Mouse (Mus musculus) gastrocnemius, postnatal 10 days (tissue): ENCODE measurements at regions not wholly inside any gene's neighbourhood (a gene's known extent, or its start where the extent isn't known, plus 50 kb on each side); places are given as distances from the start of the nearest gene placed in this dataset.

Experiments used
- DNase-seq: peaks from one replicate; pipeline ENCODE4 v3.0.0; 2021; ENCODE audit warnings: mixed read lengths

- DNase-seq, result no peak
These were observed 106.6 kb downstream of the Pdcd6ip start for GRCm38 (mm10) chr9:113601451-113601850.

- no peak for DNase-seq
These were observed 120.8 kb downstream of the Pdcd6ip start for GRCm38 (mm10) chr9:113587260-113587659.

DNA sequence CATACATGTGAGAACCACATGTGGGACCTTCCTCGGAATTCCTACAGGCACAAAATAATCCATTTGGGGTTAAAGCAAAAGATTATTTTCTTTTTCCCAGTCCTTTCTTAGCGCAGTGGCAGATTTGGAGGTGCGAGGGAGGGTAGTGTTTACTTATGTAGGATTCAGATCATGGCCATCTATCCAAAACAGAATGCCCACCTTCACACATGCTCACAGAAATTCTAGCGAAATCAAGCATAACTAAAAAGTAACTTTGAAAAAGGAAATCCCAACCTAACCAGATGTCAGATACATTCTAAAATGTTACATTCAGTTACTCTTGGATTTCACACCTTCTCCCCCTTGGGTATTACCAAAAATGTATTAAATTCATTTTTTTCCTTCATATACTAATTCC lies 121.6 kb downstream of the Pdcd6ip start:
- DNase-seq, result no peak

GRCm38 (mm10) chr9:113578221-113578620 lies 129.8 kb downstream of the Pdcd6ip start:
- no peak for DNase-seq

DNA sequence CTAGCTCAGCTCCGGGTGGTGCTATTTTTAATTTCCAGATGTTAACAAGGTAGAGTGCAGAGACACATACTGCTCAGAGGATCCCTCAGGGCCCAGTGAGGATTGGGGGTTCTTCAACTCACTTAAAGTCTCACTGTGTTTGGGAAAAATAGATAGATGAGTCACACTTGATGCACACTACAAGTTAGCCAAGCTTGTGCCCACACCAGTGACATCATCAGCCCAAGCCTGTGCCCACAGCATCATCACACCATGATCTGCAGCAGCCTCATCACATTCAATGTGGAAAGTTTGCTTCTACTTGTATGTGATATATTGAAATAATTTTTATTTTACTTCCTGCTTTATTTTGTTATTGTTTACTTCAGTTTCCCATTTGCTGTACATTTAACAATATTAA lies 139.2 kb downstream of the Pdcd6ip start:
- DNase-seq, result no peak

DNA sequence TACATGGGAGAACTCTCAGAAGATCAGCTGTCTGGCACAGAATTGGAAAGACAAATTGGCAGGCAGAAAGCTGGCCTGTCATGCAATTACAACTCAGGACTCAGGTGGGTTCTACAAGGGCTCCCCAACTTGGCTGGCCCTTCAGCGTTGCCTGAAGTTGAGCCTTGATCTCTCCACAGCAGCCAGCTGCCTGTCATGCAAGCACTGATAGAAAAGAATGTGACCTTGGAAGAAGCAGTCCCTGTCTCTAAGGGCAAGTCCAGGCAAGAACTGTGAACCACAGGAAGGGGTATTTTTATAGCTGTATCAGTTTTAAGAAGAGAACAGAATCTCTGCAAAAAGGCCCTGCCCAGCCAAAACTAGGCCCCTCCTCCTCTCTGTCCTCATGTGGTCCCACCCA lies 140.4 kb downstream of the Pdcd6ip start:
- no peak for DNase-seq

- DNase-seq, result no peak
These were observed 141.4 kb downstream of the Pdcd6ip start for GRCm38 (mm10) chr9:113566620-113567019.

DNA sequence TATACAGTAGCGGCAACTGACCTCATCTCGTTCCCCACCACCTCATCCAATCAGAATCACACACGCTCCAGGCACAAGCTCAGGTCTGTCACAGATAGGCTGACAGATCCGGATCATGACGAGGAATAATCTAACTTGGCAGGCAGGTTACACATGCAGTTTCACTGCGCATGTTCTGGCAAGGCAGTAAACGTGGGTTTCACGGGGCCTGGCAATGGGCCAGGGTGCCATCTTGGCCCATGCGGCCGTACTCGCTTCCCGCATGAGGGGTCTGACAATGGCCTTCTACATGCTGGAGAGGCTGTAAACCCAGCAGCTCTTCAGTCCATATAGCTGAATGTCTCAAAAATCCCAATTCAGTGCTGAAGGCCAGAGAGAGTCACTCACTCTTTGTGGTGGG lies 154.1 kb downstream of the Pdcd6ip start:
- DNase-seq, result no peak

DNA sequence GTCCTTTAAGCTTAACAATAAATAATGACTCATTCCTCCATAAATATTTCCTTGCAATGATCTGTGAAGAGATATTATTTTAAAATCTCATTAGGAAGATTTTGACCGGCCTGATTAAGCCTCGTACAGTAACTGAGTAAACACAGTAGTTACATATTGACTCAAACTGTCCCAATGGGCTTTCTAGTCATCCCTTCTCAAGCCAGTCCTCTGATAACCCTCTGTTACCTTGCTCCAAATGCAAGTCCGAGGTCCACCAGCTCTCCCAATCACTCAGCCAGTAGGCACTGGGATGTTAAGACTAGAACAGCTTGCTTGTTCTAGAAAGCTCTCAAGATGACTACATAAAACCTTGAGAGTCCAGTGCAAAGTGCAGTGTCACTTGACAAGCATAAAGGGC lies 160.6 kb downstream of the Pdcd6ip start:
- no peak for DNase-seq

DNA sequence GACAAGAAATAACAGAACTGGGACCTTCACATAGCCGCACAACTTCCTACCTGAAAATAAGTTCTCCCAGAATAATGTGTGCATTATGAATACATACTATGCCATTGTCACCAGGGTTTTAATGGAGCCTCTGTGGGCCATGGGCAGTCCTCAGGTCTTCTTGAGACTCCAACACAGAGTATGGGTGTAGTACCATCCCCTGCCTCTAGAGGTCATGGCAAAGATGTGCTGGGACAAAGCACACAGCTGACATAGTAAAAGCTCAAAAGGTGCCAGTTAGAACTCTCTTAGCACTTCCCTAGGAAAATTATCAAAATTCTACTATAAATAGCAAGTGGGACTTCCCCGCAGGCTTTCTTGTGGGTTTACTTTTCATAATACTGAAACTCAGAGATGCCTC lies 179.5 kb downstream of the Pdcd6ip start:
- DNase-seq, result peak; percentile 43

GRCm38 (mm10) chr9:113524307-113524706 lies 183.8 kb downstream of the Pdcd6ip start:
- DNase-seq, result no peak

DNA sequence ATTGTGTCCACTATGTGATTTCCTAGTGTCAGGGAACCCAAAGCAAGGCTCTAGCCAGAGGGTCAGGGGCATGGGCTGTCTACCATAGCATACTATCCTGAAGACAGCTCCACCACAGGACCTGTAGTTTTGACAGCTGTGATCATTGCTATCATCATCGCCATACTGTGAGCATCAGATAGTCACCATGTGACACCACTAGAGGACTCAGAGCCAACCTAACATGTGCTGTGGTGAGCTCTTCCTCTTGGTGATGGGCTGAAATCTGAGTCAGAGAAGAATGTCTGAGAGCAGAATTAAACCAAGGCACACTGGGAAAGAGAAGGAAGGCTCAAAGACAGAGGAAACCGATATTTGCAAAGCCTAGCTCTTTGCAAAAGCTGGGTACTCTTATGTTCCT lies 184.9 kb downstream of the Pdcd6ip start:
- DNase-seq, result no peak

- no peak for DNase-seq
These were observed 188.3 kb downstream of the Pdcd6ip start for GRCm38 (mm10) chr9:113519727-113520126.

DNA sequence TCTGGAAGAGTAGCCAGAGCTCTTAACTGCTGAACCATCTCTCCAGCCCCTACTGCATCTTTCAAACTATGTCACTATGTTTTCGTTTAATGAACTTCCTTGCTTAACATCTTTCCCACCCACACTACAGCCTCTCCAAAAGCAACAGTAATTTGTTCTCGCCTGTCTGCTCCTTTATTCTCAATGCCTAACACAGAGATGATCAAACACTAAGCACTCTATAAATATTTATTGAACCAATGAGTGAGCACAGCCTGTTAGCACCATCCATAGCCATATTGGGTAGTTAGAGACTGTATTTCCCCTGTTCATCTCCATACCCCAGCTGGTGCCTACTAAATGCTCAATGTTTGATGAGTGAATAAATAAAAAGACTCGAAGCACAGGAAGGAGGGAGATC lies 189.6 kb downstream of the Pdcd6ip start:
- no peak for DNase-seq

DNA sequence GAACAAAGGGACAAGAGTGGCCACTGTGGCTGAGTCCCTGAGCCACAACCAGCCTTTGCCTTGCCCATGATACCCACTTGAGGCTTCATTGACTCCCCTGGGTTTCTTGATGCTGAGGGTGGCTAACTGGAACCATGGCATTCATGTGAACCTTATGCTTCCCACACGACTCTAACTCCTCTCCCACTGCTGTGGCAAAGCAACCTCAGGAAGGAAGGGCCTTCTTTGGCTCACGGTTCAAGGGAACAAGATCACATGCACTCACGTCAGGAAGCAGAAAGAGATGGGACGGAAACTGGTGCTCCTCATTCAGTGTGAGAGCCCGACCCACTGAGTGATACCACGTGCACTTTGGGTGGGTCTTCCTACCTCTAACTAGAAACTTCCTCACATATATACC lies 190.3 kb downstream of the Pdcd6ip start:
- DNase-seq, result no peak

DNA sequence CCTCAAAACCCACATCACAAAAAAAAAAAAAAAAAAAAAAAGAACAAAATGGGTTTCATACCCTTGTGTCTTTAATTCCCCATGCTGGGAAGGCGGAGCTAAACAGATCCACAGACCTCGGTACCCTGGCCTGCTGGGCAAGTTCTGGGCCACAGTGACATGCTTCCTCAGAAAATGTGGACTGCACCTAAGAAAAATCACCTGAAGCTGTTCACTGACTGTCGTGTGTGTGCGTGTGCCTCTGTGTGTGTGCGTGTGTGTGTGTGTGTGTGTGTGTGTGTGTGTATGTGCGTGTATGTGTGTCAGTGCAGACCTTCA lies 192.4 kb downstream of the Pdcd6ip start:
- no peak for DNase-seq

- DNase-seq, result no peak
These were observed 193.0 kb downstream of the Pdcd6ip start for GRCm38 (mm10) chr9:113514846-113515702.

GRCm38 (mm10) chr9:113511302-113511701 lies 196.8 kb downstream of the Pdcd6ip start:
- DNase-seq, result no peak

GRCm38 (mm10) chr9:113509368-113509767 lies 198.7 kb downstream of the Pdcd6ip start:
- DNase-seq, result no peak

GRCm38 (mm10) chr9:113508821-113509220 lies 199.2 kb downstream of the Pdcd6ip start:
- DNase-seq, result no peak

- no peak for DNase-seq
These were observed 200.2 kb downstream of the Pdcd6ip start for GRCm38 (mm10) chr9:113507561-113508460.

DNA sequence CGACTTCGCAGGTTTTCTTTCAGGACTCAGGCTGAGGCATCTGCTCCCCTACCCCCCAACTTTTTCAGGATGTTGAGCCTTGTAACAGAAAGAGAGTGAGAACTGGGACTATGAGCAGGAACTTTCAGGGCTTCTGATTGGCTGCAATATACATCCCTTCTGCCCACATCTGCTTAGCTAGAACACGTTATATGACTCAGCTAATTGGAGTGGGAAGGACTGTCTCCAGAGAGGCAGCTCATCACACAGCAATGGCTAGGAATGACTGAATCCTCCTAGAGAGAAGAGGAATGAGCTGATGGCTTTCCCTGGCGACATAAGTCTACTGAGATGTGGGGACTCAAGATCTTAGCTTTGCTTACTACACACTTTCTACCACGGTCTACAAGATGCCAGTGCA lies 208.8 kb downstream of the Pdcd6ip start:
- DNase-seq, result no peak

DNA sequence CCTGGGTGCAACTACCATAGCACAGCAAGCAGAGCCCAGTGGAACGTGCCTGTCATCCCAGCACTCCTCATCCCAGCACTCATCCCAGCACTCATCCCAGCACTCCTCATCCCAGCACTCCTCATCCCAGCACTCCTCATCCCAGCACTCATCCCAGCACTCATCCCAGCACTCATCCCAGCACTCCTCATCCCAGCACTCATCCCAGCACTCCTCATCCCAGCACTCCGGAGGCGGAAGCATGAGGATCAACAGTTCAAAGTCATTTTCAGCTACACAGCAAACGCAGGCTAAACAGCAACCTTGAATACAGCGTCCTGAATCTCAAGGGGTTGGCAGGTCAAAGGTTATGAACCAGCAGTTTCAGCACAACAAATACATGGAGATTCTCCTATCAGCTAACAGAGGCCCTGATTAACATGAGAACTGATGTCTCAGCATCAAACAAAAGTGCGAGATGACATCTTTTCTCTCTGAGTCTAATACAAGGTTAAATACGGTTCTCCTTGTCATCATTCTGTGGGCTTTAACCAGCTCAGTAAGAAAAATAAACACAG lies 211.8 kb downstream of the Pdcd6ip start:
- DNase-seq, result no peak
